In genomic region chr13:98078251-98078650, GRCm38 (mm10) we compare ENCODE assay signal across 19 mouse cellular contexts.
DNase-seq lines count a peak whose midpoint lies in the region; ATAC-seq lines count a peak whose summit lies in the region.
"Had no signal": no experiment of that assay in that cellular context is flagged by ENCODE, and none has a peak within 500 bp of the region (broad histone marks: within the 10 kb centered on the region; RNA-seq: fewer than 3 reads in every experiment).

No protein-coding gene starts in this region.

- H3K36me3 ChIP-seq in kidney, embryonic 16.5 days (ENCODE audit: insufficient read depth, low read length): no peaks in the 10 kb centered on the region
- H3K36me3 ChIP-seq in kidney, embryonic 14.5 days (ENCODE audit: control insufficient read depth, insufficient read depth, low read length): no peaks in the 10 kb centered on the region
- H3K36me3 ChIP-seq: forebrain, embryonic 12.5 days; G1E; limb, embryonic 12.5 days; midbrain, embryonic 15.5 days had no signal

- no peak for ATAC-seq in kidney, embryonic 16.5 days (ENCODE audit: low FRiP score, low TSS enrichment)
- ATAC-seq in kidney, embryonic 14.5 days (ENCODE audit: low FRiP score, low TSS enrichment): no peak
- ATAC-seq: CD4-positive, CD25-positive, alpha-beta regulatory T cell, adult 4 months; hindbrain, embryonic 16.5 days; midbrain, embryonic 15.5 days had no signal

- WGBS in kidney, embryonic 16.5 days: 75% methylated on average over 5 of the region's 5 CpGs
- 80% methylated on average over 5 of the region's 5 CpGs for WGBS in kidney, embryonic 14.5 days

- H3K4me1 ChIP-seq in kidney, embryonic 16.5 days (ENCODE audit: insufficient read depth, low read length): peaks cover 9% of the 10 kb centered on the region
- no peaks in the 10 kb centered on the region for H3K4me1 ChIP-seq in kidney, embryonic 14.5 days (ENCODE audit: control insufficient read depth, insufficient read depth, low read length)
- H3K4me1 ChIP-seq: forebrain, embryonic 12.5 days; midbrain, embryonic 15.5 days had no signal

- no peak overlapping the region for H3K4me2 ChIP-seq in kidney, embryonic 16.5 days (replicated peaks; ENCODE audit: low read depth, low read length)
- no peak overlapping the region for H3K4me2 ChIP-seq in kidney, embryonic 14.5 days (replicated peaks; ENCODE audit: low read depth, low read length)
- H3K4me2 ChIP-seq: forebrain, embryonic 12.5 days; limb, embryonic 12.5 days; midbrain, embryonic 15.5 days had no signal

- peak; percentile 11 to 14 for DNase-seq in heart, adult 9 months (ENCODE audit: low spot score in 2 of 2)
- no peak for DNase-seq in heart, adult 8-10 months (ENCODE audit: low spot score)
- DNase-seq in skeletal muscle tissue, adult 2 months (ENCODE audit: low read depth, low spot score): peak; percentile 16
- DNase-seq in urinary bladder, postnatal 25 days (ENCODE audit: low spot score): no peak
- DNase-seq in thymus, postnatal 10 days (ENCODE audit: low spot score in 2 of 2): no peak
- DNase-seq: adrenal gland, adult 2 months; cerebellum, postnatal 10 days; embryo, embryonic 11 days; kidney, adult 9 months; thymus, adult 2 months had no signal

- no peak overlapping the region for H3K9ac ChIP-seq in kidney, embryonic 16.5 days (replicated peaks; ENCODE audit: low read length)
- H3K9ac ChIP-seq in kidney, embryonic 14.5 days (ENCODE audit: low read depth, low read length): no peak overlapping the region
- H3K9ac ChIP-seq: forebrain, embryonic 12.5 days; limb, embryonic 12.5 days; liver, embryonic 14.5 days; midbrain, embryonic 15.5 days had no signal

- peak overlapping the region; percentile 66 for H3K27ac ChIP-seq in kidney, embryonic 16.5 days (ENCODE audit: low read length)
- H3K27ac ChIP-seq in kidney, embryonic 14.5 days (ENCODE audit: low read depth, low read length): no peak overlapping the region
- H3K27ac ChIP-seq: forebrain, embryonic 12.5 days; limb, embryonic 12.5 days; liver, embryonic 14.5 days; midbrain, embryonic 15.5 days had no signal

- no peak overlapping the region for H3K4me3 ChIP-seq in kidney, embryonic 16.5 days (ENCODE audit: low read length)
- no peak overlapping the region for H3K4me3 ChIP-seq in kidney, embryonic 14.5 days (ENCODE audit: low read length)
- H3K4me3 ChIP-seq: forebrain, embryonic 12.5 days; limb, embryonic 12.5 days; midbrain, embryonic 15.5 days had no signal

- H3K27me3 ChIP-seq in kidney, embryonic 16.5 days (ENCODE audit: insufficient read depth, low read length): no peaks in the 10 kb centered on the region
- H3K27me3 ChIP-seq in kidney, embryonic 14.5 days (ENCODE audit: control insufficient read depth, insufficient read depth, low read length): no peaks in the 10 kb centered on the region
- H3K27me3 ChIP-seq: forebrain, embryonic 12.5 days; limb, embryonic 12.5 days; midbrain, embryonic 15.5 days had no signal

- peaks cover 7% of the 10 kb centered on the region for H3K9me3 ChIP-seq in kidney, embryonic 16.5 days (ENCODE audit: low read length)
- no peaks in the 10 kb centered on the region for H3K9me3 ChIP-seq in kidney, embryonic 14.5 days (ENCODE audit: control insufficient read depth, low read length)
- H3K9me3 ChIP-seq: forebrain, embryonic 12.5 days; G1E; limb, embryonic 12.5 days; midbrain, embryonic 15.5 days had no signal

Comparison
In these comparisons a context has a peak if more than half of its experiments do, and no peak if none do; other contexts are left out.
1. DNase-seq: peak in heart, adult 9 months (2 of 2) and skeletal muscle tissue, adult 2 months (single experiment); none in heart, adult 8-10 months (single experiment), urinary bladder, postnatal 25 days (single experiment) and thymus, postnatal 10 days (0 of 2).